Comparison of ENCODE assay signal across 13 mouse cellular contexts in genomic region chr2:117724066-117724465, GRCm38 (mm10).
"Had no signal": no experiment of that assay in that cellular context is flagged by ENCODE, and none has a peak within 500 bp of the region (broad histone marks: within the 10 kb centered on the region; RNA-seq: fewer than 3 reads in every experiment).

No protein-coding gene starts in this region.

- H3K9me3 ChIP-seq: limb, embryonic 13.5 days; liver, embryonic 13.5 days had no signal

- H3K9ac ChIP-seq: limb, embryonic 13.5 days; liver, embryonic 13.5 days had no signal

- H3K4me1 ChIP-seq: liver, embryonic 13.5 days had no signal

- DNase-seq: kidney, adult 9 months; kidney, postnatal 14 days; kidney, postnatal 4 days; layer of hippocampus, adult 9-11 months; liver, embryonic 13.5 days; lung, adult 2 months; lung, postnatal 14 days; lung, postnatal 4 days; midbrain, embryonic 14.5 days; thymus, adult 18-20 months; thymus, postnatal 36 days had no signal

- H3K27me3 ChIP-seq: liver, embryonic 13.5 days had no signal

- H3K4me3 ChIP-seq: limb, embryonic 13.5 days; liver, embryonic 13.5 days had no signal

- H3K27ac ChIP-seq: limb, embryonic 13.5 days; liver, embryonic 13.5 days had no signal

- H3K4me2 ChIP-seq: limb, embryonic 13.5 days; liver, embryonic 13.5 days; midbrain, embryonic 11.5 days had no signal

- H3K36me3 ChIP-seq: limb, embryonic 13.5 days; liver, embryonic 13.5 days had no signal
